In genomic region chr16:8716300-8716699, GRCm38 (mm10) we compare ENCODE assay signal across 32 mouse cellular contexts. TPM values are rescaled to one million over a fixed set of nuclear protein-coding genes. Genes with fewer than 3 reads are reported as not detected.
"Had no signal": no experiment of that assay in that cellular context is flagged by ENCODE, and none has a peak within 500 bp of the region (broad histone marks: within the 10 kb centered on the region; RNA-seq: fewer than 3 reads in every experiment).

No protein-coding gene starts in this region.

- H3K9me3 ChIP-seq: heart, embryonic 13.5 days; heart, embryonic 15.5 days; hindbrain, embryonic 13.5 days; hindbrain, embryonic 15.5 days; limb, embryonic 10.5 days; limb, embryonic 12.5 days had no signal

- H3K27ac ChIP-seq: heart, adult 2 months; heart, embryonic 13.5 days; heart, embryonic 15.5 days; hindbrain, embryonic 13.5 days; hindbrain, embryonic 15.5 days; hindbrain, postnatal 0 days; layer of hippocampus, adult 2 months; left cerebral cortex, adult 2 months; limb, embryonic 10.5 days; limb, embryonic 12.5 days had no signal

- H3K9ac ChIP-seq: heart, embryonic 13.5 days; heart, embryonic 15.5 days; hindbrain, embryonic 13.5 days; hindbrain, embryonic 15.5 days; limb, embryonic 12.5 days had no signal

- DNase-seq: gastrocnemius, postnatal 14 days; gastrocnemius, postnatal 36 days; kidney, adult 11 months; kidney, postnatal 25 days; liver had no signal

- H3K4me2 ChIP-seq: heart, embryonic 11.5 days; heart, embryonic 13.5 days; heart, embryonic 15.5 days; hindbrain, embryonic 13.5 days; hindbrain, embryonic 15.5 days; limb, embryonic 12.5 days; liver, embryonic 11.5 days had no signal

- H3K4me3 ChIP-seq: heart, adult 2 months; heart, embryonic 13.5 days; heart, embryonic 15.5 days; hindbrain, embryonic 13.5 days; hindbrain, embryonic 15.5 days; layer of hippocampus, adult 2 months; left cerebral cortex, adult 2 months; limb, embryonic 10.5 days; limb, embryonic 12.5 days had no signal

- ATAC-seq: hindbrain, postnatal 0 days had no signal

- H3K27me3 ChIP-seq: heart, embryonic 13.5 days; heart, embryonic 15.5 days; hindbrain, embryonic 13.5 days; hindbrain, embryonic 15.5 days; limb, embryonic 12.5 days had no signal

RNA-seq across cellular contexts. Expression of gene Gm5767, which starts 35.7 kb away (rescaled TPM):
- total RNA-seq: gastrocnemius, adult 18-20 months; gastrocnemius, adult 8-10 months; gastrocnemius, postnatal 14 days; gastrocnemius, postnatal 36 days; heart, adult 2 months; heart, postnatal 14 days; heart, postnatal 36 days; hematopoietic stem cell, adult 5-6 weeks; hindbrain, postnatal 0 days; layer of hippocampus, adult 2 months; layer of hippocampus, postnatal 10 days; layer of hippocampus, postnatal 25 days; left cerebral cortex, adult 2 months; left cerebral cortex, postnatal 14 days; left cerebral cortex, postnatal 36 days had no signal
- polyA plus RNA-seq: heart, embryonic 11.5 days; heart, embryonic 13.5 days; heart, embryonic 15.5 days; heart, postnatal 0 days; hindbrain, embryonic 11.5 days; hindbrain, embryonic 13.5 days; hindbrain, embryonic 15.5 days; hindbrain, postnatal 0 days; intestine, embryonic 14.5 days; intestine, embryonic 16.5 days; kidney, embryonic 14.5 days; kidney, embryonic 16.5 days; limb, embryonic 10.5 days; limb, embryonic 12.5 days; liver, embryonic 11.5 days had no signal
